Mouse (Mus musculus): ENCODE measurements at regions not wholly inside any gene's neighbourhood (a gene's known extent, or its start where the extent isn't known, plus 50 kb on each side); places are given as distances from the start of the nearest gene placed in this dataset.
"Not testable (repeated sequence)": the region's sequence is repeated elsewhere in the genome, so short reads cannot be mapped to it uniquely, and the experiment has no call there.

DNA sequence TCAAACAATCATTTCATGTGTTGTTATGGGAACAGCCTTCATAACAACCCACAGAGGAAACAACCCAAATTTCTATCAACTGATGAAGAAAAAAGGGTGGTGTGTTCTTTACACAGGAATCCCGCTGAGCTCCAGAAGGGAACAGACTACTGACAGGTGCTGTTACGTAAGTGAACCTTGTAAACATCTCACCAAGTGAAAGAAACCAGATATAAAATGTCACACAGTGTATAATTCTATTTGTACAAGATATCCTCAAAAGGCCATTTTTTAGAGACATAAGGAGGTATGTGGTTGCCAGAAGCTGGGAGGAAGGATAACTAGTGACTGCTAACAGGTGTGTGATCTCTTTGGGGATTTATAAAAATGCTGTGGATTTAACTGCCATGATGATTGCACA is 119.9 kb downstream of the Plod2 start:
- CTCF ChIA-PET, result no interaction called here

DNA sequence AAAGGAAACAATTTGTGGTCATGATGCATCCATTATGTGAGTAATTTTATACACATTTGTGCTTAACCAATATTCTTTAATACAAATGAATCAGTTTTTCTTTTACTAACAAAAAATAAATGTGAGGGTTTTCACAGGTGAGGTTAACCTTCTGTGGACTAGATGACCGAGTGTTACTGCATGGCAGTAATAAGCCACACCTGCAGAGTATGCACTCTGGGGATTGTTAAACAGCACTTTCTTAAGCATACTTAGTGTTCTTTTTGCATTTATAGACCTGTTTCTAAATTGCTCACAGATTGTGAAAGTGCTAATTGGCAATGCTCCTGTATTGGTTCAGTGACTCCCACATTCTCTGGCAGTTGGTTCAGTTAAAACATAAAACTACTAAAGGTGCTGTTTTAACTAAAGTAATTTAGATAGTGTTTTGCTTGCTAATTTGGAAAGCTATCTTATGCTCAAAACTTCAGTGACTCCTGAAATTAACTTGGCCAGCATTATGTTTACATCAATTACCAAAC is 125.4 kb downstream of the Plod2 start:
- CTCF ChIA-PET, result no interaction called here

DNA sequence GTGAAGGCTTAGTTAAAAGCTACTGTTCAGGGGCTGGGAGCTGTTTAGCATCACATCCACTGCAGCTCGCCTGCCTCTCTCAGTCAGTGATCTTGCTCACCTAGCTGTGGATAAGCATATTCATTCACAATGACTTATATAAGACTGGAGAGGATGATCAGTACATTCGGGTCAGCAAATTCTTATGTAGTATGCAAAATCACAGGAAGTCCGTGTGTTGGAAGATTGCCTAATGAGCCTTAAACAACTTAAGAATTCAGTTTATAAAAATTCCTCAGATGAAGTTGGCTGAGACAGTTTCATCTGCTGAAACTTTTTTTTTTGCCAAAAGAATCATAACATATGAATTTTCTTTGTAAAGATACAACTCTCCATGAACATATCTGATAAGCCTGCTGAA is 129.9 kb downstream of the Plod2 start:
- CTCF ChIA-PET, result no interaction called here

DNA sequence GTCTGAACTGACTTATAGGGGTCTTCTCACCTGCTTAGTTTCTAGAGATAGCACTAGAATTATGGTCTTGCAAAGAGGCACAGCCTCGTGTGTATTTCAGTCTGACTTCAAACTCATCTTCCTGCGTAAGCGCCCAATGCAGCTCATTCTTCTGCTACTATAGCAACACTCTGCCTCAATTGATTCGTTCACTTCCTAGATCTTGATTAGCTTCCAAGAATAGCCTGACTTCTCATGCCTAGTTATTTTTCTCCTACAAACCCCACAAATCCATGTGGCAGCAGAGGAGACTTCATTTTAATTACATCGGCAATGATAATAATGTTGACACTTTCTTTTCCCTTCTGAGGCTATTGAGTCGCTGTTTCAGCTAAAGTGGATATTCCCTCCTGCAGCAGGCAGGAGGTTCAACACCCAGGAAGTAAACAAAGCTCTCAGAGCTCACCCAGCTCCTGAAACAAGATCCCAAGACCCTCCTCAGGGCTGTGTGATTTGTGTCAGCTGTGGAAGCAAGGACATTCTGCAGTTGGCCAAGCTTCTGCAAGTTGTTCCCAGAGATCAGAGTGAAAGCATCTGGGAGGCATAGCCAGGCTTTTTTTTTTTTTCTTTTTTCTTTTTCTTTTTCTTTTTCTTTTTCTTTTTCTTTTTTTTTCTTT is 152.5 kb downstream of the Plod2 start:
- CTCF ChIA-PET, result no interaction called here

DNA sequence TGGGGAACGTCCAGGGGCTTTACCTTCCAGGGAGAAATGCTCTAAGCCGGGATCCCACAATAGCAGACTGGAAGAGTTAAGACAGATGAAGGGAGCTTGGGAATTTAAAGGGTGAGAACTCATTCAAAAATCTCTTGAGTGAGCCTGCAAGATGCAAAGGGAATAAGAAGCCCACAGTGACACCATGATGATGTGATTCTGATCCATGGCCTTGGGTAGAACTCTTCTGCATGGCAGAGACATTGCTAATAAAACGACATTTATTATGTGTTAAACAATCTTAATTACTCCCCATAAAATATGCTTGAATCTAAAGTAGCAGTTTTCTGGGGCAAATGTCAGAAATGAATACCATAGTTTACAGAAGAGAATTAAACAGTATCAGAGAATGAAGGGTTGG is 155.9 kb downstream of the Plod2 start:
- CTCF ChIA-PET, result no interaction called here

DNA sequence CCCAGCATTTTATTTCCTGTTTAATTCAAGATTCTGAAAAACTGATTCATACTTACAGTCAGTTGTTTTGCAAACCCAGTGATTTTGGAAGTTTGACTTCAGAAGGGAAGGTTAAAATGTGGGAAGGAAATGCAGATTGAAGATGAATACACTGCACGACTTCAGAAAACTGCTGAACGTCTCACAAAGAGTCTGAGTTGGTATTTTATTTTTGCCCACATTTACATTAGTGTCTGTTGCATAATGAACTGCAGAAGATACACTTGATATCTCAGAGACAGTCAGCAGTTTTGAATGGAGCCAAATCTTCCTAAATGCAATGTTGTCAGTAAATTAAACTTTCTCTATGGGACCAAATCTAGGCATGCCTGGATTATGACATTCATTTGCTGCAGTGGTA is 162.7 kb downstream of the Plod2 start:
- CTCF ChIA-PET, result no interaction called here

DNA sequence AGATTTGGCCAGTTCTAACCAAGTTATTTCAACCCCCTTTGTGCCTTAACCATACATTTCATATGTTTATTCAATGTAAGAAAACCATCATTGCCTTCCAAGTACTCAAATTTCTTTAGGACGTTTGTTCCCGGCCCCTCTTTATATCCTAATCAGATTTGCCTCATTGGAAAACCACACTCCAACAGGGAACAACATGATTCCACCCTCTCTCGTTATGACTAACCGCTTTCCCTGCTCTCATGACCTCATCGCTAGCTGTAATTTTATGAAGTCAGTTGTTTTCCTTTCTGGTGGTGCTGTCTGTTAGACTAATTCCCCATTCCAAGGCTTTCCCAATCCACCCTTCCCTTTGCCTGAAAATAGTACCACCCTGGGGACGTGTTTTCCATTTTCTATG is 165.0 kb downstream of the Plod2 start:
- CTCF ChIA-PET, result no interaction called here

DNA sequence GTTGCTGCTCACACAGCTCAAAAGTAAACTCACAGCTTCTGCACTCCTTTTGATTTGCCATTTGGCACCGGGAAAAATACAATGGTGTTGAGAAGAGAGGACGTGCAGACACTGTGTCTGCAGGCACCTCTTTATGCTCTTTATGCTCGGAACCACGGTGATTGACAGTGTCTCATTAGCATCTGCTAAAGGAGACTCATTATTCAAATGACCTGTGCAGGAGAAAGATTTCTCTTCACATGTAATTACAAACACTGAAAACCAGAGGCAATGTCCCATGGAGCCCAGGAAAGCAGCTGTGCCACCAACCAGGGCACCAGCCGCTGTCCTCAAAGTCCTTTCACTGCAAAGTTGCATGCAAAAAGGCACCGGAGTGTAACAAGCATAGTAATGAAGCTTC is 175.2 kb downstream of the Plod2 start:
- CTCF ChIA-PET, result no interaction called here

DNA sequence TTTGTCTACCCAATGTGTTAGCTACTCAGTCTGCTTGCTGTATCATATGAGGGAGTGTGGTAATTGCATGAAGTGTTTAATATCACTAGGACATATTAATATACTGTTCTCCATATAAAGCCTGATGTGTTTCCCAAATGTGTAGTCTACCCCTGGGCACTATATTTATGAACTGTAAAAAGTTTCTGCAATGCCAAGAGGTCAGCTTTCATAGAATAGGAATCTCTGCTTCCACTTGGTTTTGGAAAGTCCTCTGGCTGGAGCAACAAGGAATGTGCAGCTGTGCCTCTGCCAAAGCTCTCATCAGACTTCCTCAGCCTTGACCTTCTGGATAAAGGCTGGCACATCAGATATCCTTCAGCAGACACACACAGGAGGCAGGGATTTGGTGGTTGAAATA is 176.3 kb downstream of the Plod2 start:
- CTCF ChIA-PET, result no interaction called here

DNA sequence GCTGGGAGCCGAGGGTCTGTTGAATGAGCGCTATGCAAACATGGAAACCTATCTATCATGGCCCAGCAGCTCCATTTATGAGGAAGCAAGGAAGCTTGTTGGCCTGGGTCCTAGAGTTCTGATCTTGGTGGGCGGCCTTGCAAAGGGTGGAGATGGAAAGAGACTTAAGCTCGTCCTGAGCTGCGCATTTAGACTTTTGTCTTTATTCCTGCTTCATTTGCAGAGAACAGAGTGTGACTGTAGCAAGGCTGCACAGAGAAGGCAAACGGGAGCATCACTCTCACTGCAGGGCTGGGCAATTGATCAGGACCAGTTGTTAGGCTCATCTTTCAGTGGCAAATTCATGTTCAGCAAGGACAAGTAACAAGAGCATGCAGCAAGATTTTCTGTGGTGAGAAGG is 177.2 kb downstream of the Plod2 start:
- CTCF ChIA-PET, result no interaction called here

DNA sequence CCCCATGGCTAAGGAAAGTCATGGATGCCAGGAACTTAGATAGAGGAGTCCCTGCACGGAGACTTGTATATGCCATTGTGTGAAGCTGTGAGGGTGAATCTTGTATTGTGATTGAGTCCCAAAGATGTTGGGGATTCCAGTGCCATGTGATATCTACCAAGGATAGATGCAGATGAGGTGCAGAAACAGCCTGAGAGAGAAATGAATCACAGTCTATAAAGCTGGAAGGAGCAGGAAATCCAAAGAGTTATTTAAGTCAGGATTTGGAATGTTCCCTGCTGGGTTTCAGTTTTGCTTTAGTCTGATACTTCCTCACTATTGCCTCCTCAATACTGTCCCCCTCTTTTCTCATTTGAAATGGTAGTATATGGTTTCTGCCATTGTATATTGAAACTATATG is 186.8 kb downstream of the Plod2 start:
- CTCF ChIA-PET, result no interaction called here

DNA sequence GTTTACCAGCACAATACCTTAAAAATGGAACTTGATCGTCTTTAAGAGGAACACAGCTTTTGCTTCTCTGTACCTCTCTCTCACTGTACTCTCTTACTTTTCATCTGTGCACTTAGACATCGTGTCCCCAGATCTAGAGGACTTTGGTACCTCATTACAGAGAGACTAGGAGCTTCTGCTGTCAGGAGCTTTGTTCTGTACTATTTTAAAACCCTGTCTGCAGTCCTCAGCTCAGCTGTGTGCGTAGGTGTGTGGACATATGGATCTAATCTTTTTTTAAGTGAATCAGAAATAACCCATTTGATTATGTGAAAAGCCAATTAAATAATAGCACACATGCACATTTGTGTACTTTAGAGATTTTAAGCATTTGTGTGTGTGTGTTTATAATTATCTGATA is 189.4 kb downstream of the Plod2 start:
- CTCF ChIA-PET, result no interaction called here

DNA sequence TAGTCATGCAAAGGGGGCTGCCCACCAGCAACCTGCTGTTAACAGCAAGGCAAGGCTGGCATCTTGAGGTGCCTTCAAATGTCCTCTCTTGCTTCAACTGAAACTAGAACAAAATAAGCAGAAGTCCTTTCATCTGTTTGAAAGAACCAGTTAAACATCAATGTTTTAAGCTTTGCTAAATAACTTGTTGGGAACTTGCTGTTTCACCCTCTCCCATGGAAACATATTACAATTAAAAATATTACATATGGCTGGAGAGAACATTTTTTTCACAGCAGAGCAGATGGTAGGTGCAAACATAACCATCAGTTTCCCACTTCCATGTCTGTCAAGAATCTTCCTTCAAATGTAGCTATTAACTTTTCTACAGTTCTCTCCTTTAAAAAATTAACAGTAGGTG is 225.5 kb downstream of the Plod2 start:
- CTCF ChIA-PET, result no interaction called here

DNA sequence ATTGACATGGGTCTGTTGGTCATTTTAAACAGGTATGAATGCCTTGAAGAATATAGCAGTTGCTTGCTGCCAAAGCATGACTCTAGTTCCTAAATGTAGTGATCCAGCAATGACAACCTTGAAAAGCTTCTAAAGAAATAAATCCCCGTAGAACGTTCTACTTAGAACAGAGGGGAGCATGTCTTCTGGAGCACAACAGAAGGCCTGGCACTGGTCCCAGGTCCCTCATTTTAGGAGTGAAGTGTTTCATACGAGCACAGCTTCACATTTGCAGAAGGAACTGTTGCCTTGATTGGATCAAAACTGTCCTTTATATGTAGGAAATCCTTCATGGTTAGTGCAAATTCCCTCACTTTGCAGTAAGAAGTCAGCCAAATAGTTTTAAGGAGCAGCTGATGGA is 226.4 kb downstream of the Plod2 start:
- CTCF ChIA-PET, result no interaction called here

DNA sequence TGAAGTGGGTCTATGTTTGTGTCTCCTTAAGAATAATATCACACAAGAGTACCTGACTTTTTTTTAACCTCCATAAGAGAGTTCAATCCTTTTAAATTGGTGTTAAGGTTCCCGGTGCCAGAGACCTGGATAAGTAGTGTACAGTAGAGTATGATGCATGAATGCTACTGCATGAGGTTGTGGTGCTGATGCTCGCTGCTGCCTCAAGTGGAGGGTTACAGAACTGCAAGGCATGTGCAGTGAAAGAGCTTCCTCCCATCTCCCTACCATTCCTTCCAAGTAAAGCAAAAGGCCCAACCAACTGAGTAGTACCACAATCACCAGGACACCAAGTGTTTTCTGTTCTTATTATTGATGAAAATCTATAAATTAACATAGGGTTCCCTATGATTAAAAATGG is 227.5 kb downstream of the Plod2 start:
- CTCF ChIA-PET, result no interaction called here

DNA sequence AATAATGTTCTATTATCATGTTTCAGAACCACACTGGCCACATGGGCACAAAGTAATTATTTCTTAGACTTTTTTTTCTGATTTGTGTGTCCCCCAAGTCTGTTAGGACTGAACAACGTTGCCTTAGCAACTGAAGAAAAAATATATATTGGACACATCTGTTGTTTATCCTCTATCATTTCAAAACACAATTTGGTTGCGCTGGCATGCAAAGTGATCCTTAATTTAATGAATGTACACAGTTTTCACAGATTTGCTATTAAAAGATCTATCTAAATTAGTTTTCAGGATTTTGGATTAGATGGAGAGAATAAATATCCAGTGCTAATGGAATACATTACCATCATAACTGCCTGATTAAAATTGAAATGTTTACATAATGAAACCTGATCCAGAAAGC is 229.0 kb downstream of the Plod2 start:
- CTCF ChIA-PET, result no interaction called here

DNA sequence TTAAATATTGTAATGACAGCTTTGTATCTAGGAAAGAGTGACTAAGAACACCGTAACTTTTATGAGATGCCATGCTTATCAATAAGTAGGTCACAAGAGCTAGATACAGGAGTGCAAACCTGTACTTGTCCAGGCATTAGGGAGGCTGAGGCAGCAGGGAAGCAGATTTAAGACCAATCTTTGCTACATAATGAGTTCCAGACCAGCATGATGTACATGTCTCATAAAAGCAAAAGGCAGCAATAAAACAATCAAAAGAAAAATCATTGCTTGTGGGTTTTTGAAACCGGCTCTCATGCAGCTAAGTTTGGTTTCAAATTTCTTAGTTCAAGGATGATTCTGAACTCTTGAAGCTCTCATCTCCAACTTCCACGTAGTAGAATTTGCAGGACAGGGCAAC is 229.7 kb downstream of the Plod2 start:
- CTCF ChIA-PET, result no interaction called here

DNA sequence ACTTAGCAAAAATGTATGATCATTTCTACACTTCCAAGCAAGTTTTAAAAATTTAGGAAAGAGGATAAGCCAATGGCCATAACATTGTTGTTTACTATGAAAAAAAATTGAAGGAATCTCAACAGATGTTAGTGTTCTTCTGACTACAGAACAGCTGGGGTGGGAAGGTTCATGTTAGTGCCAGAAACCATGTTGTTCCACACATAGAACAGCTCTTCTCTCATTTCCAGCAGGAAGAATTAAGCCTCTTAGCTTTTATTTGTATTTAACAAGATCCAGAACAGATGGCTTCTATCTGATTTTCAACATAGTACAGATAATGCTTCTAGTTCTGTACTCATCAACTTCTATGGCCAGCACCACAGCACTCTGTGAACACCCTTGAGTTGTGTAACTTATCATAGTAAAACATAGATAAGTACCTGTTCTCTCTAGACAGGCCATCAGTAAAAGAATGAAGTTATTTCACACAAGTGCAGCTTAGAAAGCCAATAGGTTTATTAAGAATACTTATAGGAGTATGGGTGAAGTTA is 241.0 kb downstream of the Plod2 start:
- CTCF ChIA-PET, result no interaction called here

DNA sequence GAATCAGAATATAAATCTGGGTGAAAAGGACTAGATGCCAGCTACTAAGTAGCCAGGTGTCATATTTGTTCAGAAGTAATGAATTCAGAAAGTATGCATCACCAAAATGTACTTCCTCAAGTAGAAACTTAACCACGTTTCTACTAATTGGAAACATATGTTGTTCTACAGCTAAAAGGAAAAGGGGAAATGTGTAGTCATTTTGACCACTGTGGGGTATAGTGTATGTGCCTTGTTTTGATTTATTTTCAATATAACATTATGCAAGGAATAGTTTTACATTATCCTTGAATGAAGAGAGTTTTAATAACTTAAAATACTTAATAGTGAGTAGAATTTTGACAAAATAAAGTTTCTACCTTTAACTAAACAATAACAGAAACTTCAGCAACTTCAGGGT is 257.7 kb downstream of the Plod2 start:
- CTCF ChIA-PET, result no interaction called here

DNA sequence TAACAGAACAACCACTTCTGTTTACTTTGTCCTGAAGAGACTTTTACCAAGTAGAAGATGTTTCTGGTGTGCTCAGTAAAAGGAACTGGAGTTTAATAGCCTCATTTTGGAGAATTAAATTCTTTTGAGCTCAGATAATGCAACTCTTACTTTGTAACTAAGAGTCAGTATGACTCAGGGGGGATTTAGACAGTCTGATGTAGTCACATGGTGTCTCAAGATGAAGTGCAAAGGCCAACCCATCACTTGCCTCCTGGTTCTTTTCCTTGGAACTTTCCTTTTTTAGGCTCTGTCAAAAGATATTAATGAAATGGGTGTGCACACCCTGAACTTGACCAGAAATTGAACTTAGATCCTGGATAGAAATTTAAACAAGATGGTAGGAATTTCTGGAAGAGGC is 267.4 kb downstream of the Plod2 start:
- CTCF ChIA-PET, result no interaction called here

DNA sequence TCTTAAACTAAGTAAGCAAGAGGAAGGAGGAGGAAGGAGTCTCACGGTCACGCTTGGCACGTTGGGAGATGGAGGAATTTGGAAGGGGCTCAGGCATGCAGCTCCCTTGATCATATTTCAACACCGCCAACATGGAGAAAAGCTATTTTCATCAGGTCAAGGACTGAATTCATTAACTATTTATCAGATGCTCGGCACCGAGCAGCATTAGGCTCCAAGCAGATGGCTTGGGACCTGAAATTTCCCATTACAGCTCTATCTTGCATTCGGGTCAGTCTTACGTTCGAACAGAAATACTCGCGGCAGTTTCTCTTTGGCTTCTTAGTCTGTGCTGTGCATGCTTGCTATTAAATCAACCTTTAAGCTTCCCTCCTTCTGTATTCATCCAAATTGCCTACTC is 278.7 kb downstream of the Plod2 start:
- CTCF ChIA-PET, result no interaction called here

DNA sequence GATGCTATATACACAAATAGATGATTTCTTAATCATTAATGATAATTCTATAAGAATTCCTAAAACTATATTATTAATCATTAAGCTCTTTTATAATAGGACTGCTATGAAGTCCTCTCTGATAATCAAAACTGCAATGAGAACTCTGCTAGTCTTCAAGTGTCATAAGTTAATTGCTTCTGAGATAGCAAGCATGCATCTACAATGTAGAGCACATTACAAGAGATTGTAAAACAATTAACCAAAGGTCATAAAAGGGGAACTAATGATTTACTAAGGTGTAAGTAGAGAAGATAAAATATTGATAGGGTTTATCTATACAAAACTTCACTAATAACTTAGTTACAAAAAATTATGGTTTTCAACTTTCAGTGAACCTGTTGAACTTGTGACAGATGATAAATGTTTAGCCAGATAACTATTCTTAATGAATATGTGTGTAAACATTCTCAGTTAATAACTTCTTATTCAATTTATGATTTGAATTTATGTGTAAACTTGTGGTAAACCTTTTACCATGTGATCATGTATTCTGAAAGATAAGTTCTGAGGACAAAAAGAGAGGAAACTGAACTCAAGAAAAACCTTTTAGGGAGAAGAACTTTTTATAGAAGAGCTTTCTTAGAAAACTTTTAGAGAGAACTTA is 284.8 kb downstream of the Plod2 start:
- CTCF ChIA-PET, result no interaction called here

DNA sequence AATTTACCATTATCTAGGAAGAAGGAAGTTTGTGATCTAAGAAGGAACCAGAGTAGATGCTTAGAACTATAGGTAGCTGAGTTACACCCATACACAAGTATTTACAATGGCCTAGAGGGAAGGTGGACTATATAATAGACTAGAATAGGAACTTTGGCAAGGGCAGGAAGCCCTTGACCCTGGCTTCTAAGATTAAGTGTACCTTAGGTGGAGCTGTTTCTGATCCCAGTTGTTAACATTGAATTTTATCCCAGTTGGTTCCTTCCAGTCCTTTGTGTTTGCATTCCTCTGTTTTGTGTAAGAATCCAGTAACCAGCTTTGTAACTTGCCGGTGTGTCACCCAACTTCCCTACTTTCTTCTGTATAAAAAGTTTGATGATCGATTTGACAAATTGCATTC is 294.1 kb downstream of the Plod2 start:
- CTCF ChIA-PET, result not testable (repeated sequence)
